Mouse (Mus musculus): ENCODE measurements at regions not wholly inside any gene's neighbourhood (a gene's known extent, or its start where the extent isn't known, plus 50 kb on each side); places are given as distances from the start of the nearest gene placed in this dataset.

GRCm38 (mm10) chr13:115814211-115814610 is 495.3 kb downstream of the Isl1 start:
- no peak for TF ChIP-seq POLR2A (IDR thresholded peaks at IDR 0.05; ENCODE audit: borderline replicate concordance, extremely low read depth, low read depth, low read length)
- no peak for TF ChIP-seq CTCF (IDR thresholded peaks at IDR 0.05; ENCODE audit: insufficient read depth, low read length)

Data from lung, adult 2 months (tissue).